Mouse (Mus musculus): ENCODE results near the gene Rcl1. TPM values are rescaled to one million over a fixed set of nuclear protein-coding genes. Genes with fewer than 3 reads are reported as not detected.

Rcl1 gene
- polyA plus RNA-seq, 1 experiment: 14.4 TPM

GRCm38 (mm10) chr19:29102098-29102497 lies 923 bp downstream of the Rcl1 start:
- TF ChIP-seq CTCF (IDR thresholded peaks at IDR 0.05; ENCODE audit: borderline replicate concordance, control insufficient read depth, extremely low read depth, insufficient read depth, low read length, poor library complexity): no peak
- TF ChIP-seq POLR2A (IDR thresholded peaks at IDR 0.05; ENCODE audit: control insufficient read depth, extremely low read depth, insufficient read depth, low read length, poor library complexity): no peak
- H3K36me3 ChIP-seq (ENCODE audit: control insufficient read depth, insufficient read depth, low read length): no peaks in the 10 kb centered on the region
- no peaks in the 10 kb centered on the region for H3K27me3 ChIP-seq (ENCODE audit: control insufficient read depth, insufficient read depth, low read length)
- H3K4me3 ChIP-seq (ENCODE audit: control insufficient read depth, insufficient read depth, low read length): no peak overlapping the region
- DNase-seq: no peak
- WGBS: 19% methylated on average over 13 of the region's 13 CpGs
- peaks cover 20% of the 10 kb centered on the region for H3K4me1 ChIP-seq (replicated peaks; ENCODE audit: control insufficient read depth, insufficient read depth, low read length)
- no peak overlapping the region for H3K27ac ChIP-seq (ENCODE audit: control insufficient read depth, insufficient read depth, low read length)

- WGBS: 95% methylated on average over 4 of the region's 4 CpGs
- no peak for DNase-seq
- TF ChIP-seq CTCF (IDR thresholded peaks at IDR 0.05; ENCODE audit: borderline replicate concordance, control insufficient read depth, extremely low read depth, insufficient read depth, low read length, poor library complexity) (no peak), POLR2A (IDR thresholded peaks at IDR 0.05; ENCODE audit: control insufficient read depth, extremely low read depth, insufficient read depth, low read length, poor library complexity) (no peak)
- Histone ChIP-seq H3K36me3 (ENCODE audit: control insufficient read depth, insufficient read depth, low read length) (no peaks in the 10 kb centered on the region), H3K4me1 (replicated peaks; ENCODE audit: control insufficient read depth, insufficient read depth, low read length) (peaks cover 13% of the 10 kb centered on the region), H3K27me3 (ENCODE audit: control insufficient read depth, insufficient read depth, low read length) (no peaks in the 10 kb centered on the region), H3K27ac (ENCODE audit: control insufficient read depth, insufficient read depth, low read length) (no peak overlapping the region), H3K4me3 (ENCODE audit: control insufficient read depth, insufficient read depth, low read length) (no peak overlapping the region)
Measured at GRCm38 (mm10) chr19:29105816-29106215, 4.6 kb downstream of the Rcl1 start.

GRCm38 (mm10) chr19:29106261-29106660 lies 5.1 kb downstream of the Rcl1 start:
- Histone ChIP-seq H3K4me1 (replicated peaks; ENCODE audit: control insufficient read depth, insufficient read depth, low read length) (peaks cover 13% of the 10 kb centered on the region), H3K27me3 (ENCODE audit: control insufficient read depth, insufficient read depth, low read length) (no peaks in the 10 kb centered on the region), H3K4me3 (ENCODE audit: control insufficient read depth, insufficient read depth, low read length) (no peak overlapping the region), H3K36me3 (ENCODE audit: control insufficient read depth, insufficient read depth, low read length) (no peaks in the 10 kb centered on the region), H3K27ac (ENCODE audit: control insufficient read depth, insufficient read depth, low read length) (peak overlapping the region; percentile 25; the same call in 1 of the 2 replicates)
- whole genome bisulfite sequencing: 35% methylated on average over 5 of the region's 5 CpGs
- TF ChIP-seq POLR2A (IDR thresholded peaks at IDR 0.05; ENCODE audit: control insufficient read depth, extremely low read depth, insufficient read depth, low read length, poor library complexity) (no peak), CTCF (IDR thresholded peaks at IDR 0.05; ENCODE audit: borderline replicate concordance, control insufficient read depth, extremely low read depth, insufficient read depth, low read length, poor library complexity) (no peak)
- peak; percentile 51 for DNase-seq

- H3K4me3 ChIP-seq (ENCODE audit: control insufficient read depth, insufficient read depth, low read length): no peak overlapping the region
- H3K27me3 ChIP-seq (ENCODE audit: control insufficient read depth, insufficient read depth, low read length): no peaks in the 10 kb centered on the region
- DNase-seq: no peak
- no peak for TF ChIP-seq POLR2A (IDR thresholded peaks at IDR 0.05; ENCODE audit: control insufficient read depth, extremely low read depth, insufficient read depth, low read length, poor library complexity)
- no peak for TF ChIP-seq CTCF (IDR thresholded peaks at IDR 0.05; ENCODE audit: borderline replicate concordance, control insufficient read depth, extremely low read depth, insufficient read depth, low read length, poor library complexity)
- H3K36me3 ChIP-seq (ENCODE audit: control insufficient read depth, insufficient read depth, low read length): no peaks in the 10 kb centered on the region
- no peak overlapping the region for H3K27ac ChIP-seq (ENCODE audit: control insufficient read depth, insufficient read depth, low read length)
- WGBS: 89% methylated on average over 8 of the region's 8 CpGs
- no peaks in the 10 kb centered on the region for H3K4me1 ChIP-seq (replicated peaks; ENCODE audit: control insufficient read depth, insufficient read depth, low read length)
Measured at GRCm38 (mm10) chr19:29112662-29113061, 11.5 kb downstream of the Rcl1 start.

GRCm38 (mm10) chr19:29113746-29114649 lies 12.8 kb downstream of the Rcl1 start:
- H3K4me3 ChIP-seq (ENCODE audit: control insufficient read depth, insufficient read depth, low read length): no peak overlapping the region
- no peak for TF ChIP-seq POLR2A (IDR thresholded peaks at IDR 0.05; ENCODE audit: control insufficient read depth, extremely low read depth, insufficient read depth, low read length, poor library complexity)
- TF ChIP-seq CTCF (IDR thresholded peaks at IDR 0.05; ENCODE audit: borderline replicate concordance, control insufficient read depth, extremely low read depth, insufficient read depth, low read length, poor library complexity): no peak
- H3K36me3 ChIP-seq (ENCODE audit: control insufficient read depth, insufficient read depth, low read length): no peaks in the 10 kb centered on the region
- no peak overlapping the region for H3K27ac ChIP-seq (ENCODE audit: control insufficient read depth, insufficient read depth, low read length)
- H3K27me3 ChIP-seq (ENCODE audit: control insufficient read depth, insufficient read depth, low read length): no peaks in the 10 kb centered on the region
- no peaks in the 10 kb centered on the region for H3K4me1 ChIP-seq (replicated peaks; ENCODE audit: control insufficient read depth, insufficient read depth, low read length)
- no peak for DNase-seq
- 98% methylated on average over 10 of the region's 10 CpGs for WGBS

- 95% methylated on average over 6 of the region's 6 CpGs for WGBS
- no peak for TF ChIP-seq CTCF (IDR thresholded peaks at IDR 0.05; ENCODE audit: borderline replicate concordance, control insufficient read depth, extremely low read depth, insufficient read depth, low read length, poor library complexity)
- no peak for TF ChIP-seq POLR2A (IDR thresholded peaks at IDR 0.05; ENCODE audit: control insufficient read depth, extremely low read depth, insufficient read depth, low read length, poor library complexity)
- DNase-seq: no peak
Measured at GRCm38 (mm10) chr19:29116796-29117195, 15.6 kb downstream of the Rcl1 start.

More at GRCm38 (mm10) chr19:29116796-29117195, 15.6 kb downstream of the Rcl1 start:
- H3K36me3 ChIP-seq (ENCODE audit: control insufficient read depth, insufficient read depth, low read length): no peaks in the 10 kb centered on the region; the same call in 1 of the 2 replicates
- H3K4me1 ChIP-seq (replicated peaks; ENCODE audit: control insufficient read depth, insufficient read depth, low read length): no peaks in the 10 kb centered on the region
- no peaks in the 10 kb centered on the region for H3K27me3 ChIP-seq (ENCODE audit: control insufficient read depth, insufficient read depth, low read length)
- no peak overlapping the region for H3K27ac ChIP-seq (ENCODE audit: control insufficient read depth, insufficient read depth, low read length)
- H3K4me3 ChIP-seq (ENCODE audit: control insufficient read depth, insufficient read depth, low read length): no peak overlapping the region

All from thymus, adult 2 months (tissue).